In genomic region chr9:24770149-24770940, GRCm38 (mm10) we compare ENCODE assay signal across 10 mouse cellular contexts. TPM values are rescaled to one million over a fixed set of nuclear protein-coding genes. Genes with fewer than 3 reads are reported as not detected.
DNase-seq lines count a peak whose midpoint lies in the region; ATAC-seq and TF ChIP-seq lines count a peak whose summit lies in the region.
"Had no signal": no experiment of that assay in that cellular context is flagged by ENCODE, and none has a peak within 500 bp of the region (broad histone marks: within the 10 kb centered on the region; RNA-seq: fewer than 3 reads in every experiment).

No protein-coding gene starts in this region.

- no peak for ATAC-seq in embryonic facial prominence, embryonic 15.5 days (ENCODE audit: insufficient number of reproducible peaks, low FRiP score, low TSS enrichment, low read depth)
- no peak for ATAC-seq in hindbrain, postnatal 0 days
- no peak for ATAC-seq in neural tube, embryonic 11.5 days (ENCODE audit: insufficient read depth, low FRiP score, low TSS enrichment)

- H3K9ac ChIP-seq in heart, adult 2 months (ENCODE audit: low read depth, low read length): peak overlapping the region; percentile 56
- H3K9ac ChIP-seq in embryonic facial prominence, embryonic 15.5 days: no peak overlapping the region
- no peak overlapping the region for H3K9ac ChIP-seq in hindbrain, postnatal 0 days (replicated peaks; ENCODE audit: low read length)
- H3K9ac ChIP-seq in neural tube, embryonic 11.5 days (ENCODE audit: low read length): no peak overlapping the region

- peak overlapping the region; percentile 93 for H3K27ac ChIP-seq in heart, adult 2 months
- no peak overlapping the region for H3K27ac ChIP-seq in embryonic facial prominence, embryonic 15.5 days (replicated peaks)
- H3K27ac ChIP-seq in hindbrain, postnatal 0 days: no peak overlapping the region
- H3K27ac ChIP-seq in neural tube, embryonic 11.5 days (ENCODE audit: low read depth, low read length): no peak overlapping the region

- peak overlapping the region; percentile 40 for H3K4me2 ChIP-seq in embryonic facial prominence, embryonic 15.5 days (replicated peaks)
- peak overlapping the region; percentile 36; the same call in 1 of the 2 replicates for H3K4me2 ChIP-seq in hindbrain, postnatal 0 days (ENCODE audit: low read depth, low read length)
- peak overlapping the region; percentile 10 for H3K4me2 ChIP-seq in neural tube, embryonic 11.5 days (ENCODE audit: low read depth)

- WGBS in heart, adult 2 months: under 1% methylated on average over 41 of the region's 41 CpGs
- WGBS in embryonic facial prominence, embryonic 15.5 days: under 1% methylated on average over 41 of the region's 41 CpGs
- 2% methylated on average over 41 of the region's 41 CpGs for WGBS in hindbrain, postnatal 0 days
- WGBS in neural tube, embryonic 11.5 days: 1% methylated on average over 41 of the region's 41 CpGs

- no peaks in the 10 kb centered on the region for H3K79me2 ChIP-seq in heart, adult 2 months (replicated peaks; ENCODE audit: control insufficient read depth, insufficient read depth, low read length)

- no peaks in the 10 kb centered on the region; the same call in 1 of the 2 replicates for H3K27me3 ChIP-seq in heart, adult 2 months (ENCODE audit: control insufficient read depth, insufficient read depth, low read length)
- peaks cover 86% of the 10 kb centered on the region for H3K27me3 ChIP-seq in embryonic facial prominence, embryonic 15.5 days
- H3K27me3 ChIP-seq in hindbrain, postnatal 0 days (ENCODE audit: insufficient read depth, low read length): peaks cover 81% of the 10 kb centered on the region
- peaks cover 81% of the 10 kb centered on the region for H3K27me3 ChIP-seq in neural tube, embryonic 11.5 days (ENCODE audit: control insufficient read depth, insufficient read depth, low read length)

- intact Hi-C loops in heart, adult 2 months (cut with DNase I): no loop called here

- peak overlapping the region; percentile 70 for H3K4me3 ChIP-seq in heart, adult 2 months
- H3K4me3 ChIP-seq in embryonic facial prominence, embryonic 15.5 days (replicated peaks): peak overlapping the region; percentile 21
- peak overlapping the region; percentile 18 for H3K4me3 ChIP-seq in hindbrain, postnatal 0 days (ENCODE audit: low read length)
- no peak overlapping the region for H3K4me3 ChIP-seq in neural tube, embryonic 11.5 days (ENCODE audit: low read depth, low read length)

- no peak for TF ChIP-seq EP300 in heart, adult 2 months (IDR thresholded peaks at IDR 0.05; ENCODE audit: insufficient read depth, low read depth, low read length)

- no peak for TF ChIP-seq CTCF in heart, adult 2 months (IDR thresholded peaks at IDR 0.05)
- no peak for TF ChIP-seq CTCF in hindbrain, postnatal 0 days (IDR thresholded peaks at IDR 0.05; ENCODE audit: low read depth)

- TF ChIP-seq POLR2A in heart, adult 2 months (IDR thresholded peaks at IDR 0.05; ENCODE audit: insufficient read depth, low read depth, low read length): no peak

- peak; percentile 45 to 60 for DNase-seq in heart, adult 2 months
- no peak for DNase-seq in heart, adult 9 months (ENCODE audit: low spot score in 2 of 2)
- no peak for DNase-seq in hindbrain, postnatal 0 days (ENCODE audit: low spot score)
- peak; percentile 38 for DNase-seq in neural tube, embryonic 11.5 days (ENCODE audit: low spot score)
- DNase-seq in T-cell, adult 2 months (ENCODE audit: low spot score): no peak
- DNase-seq in lung, postnatal 36 days: no peak
- DNase-seq in frontal cortex, postnatal 10 days (ENCODE audit: low spot score in 2 of 2): no peak
- DNase-seq: kidney, adult 2 months had no signal

- peaks cover 2% of the 10 kb centered on the region; the same call in 1 of the 2 replicates for H3K4me1 ChIP-seq in heart, adult 2 months (ENCODE audit: control insufficient read depth, insufficient read depth, low read length)
- H3K4me1 ChIP-seq in embryonic facial prominence, embryonic 15.5 days: peaks cover 16% of the 10 kb centered on the region
- H3K4me1 ChIP-seq in hindbrain, postnatal 0 days (ENCODE audit: insufficient read depth, low read length): no peaks in the 10 kb centered on the region
- peaks cover 9% of the 10 kb centered on the region for H3K4me1 ChIP-seq in neural tube, embryonic 11.5 days (ENCODE audit: control insufficient read depth, insufficient read depth, low read length)

- peaks cover 18% of the 10 kb centered on the region for H3K36me3 ChIP-seq in heart, adult 2 months (ENCODE audit: control insufficient read depth, insufficient read depth, low read length)
- no peaks in the 10 kb centered on the region for H3K36me3 ChIP-seq in embryonic facial prominence, embryonic 15.5 days
- H3K36me3 ChIP-seq in hindbrain, postnatal 0 days (ENCODE audit: insufficient read depth, low read length): no peaks in the 10 kb centered on the region
- no peaks in the 10 kb centered on the region for H3K36me3 ChIP-seq in neural tube, embryonic 11.5 days (ENCODE audit: control insufficient read depth, insufficient read depth, low read length)
- H3K36me3 ChIP-seq: G1E had no signal

- H3K9me3 ChIP-seq in embryonic facial prominence, embryonic 15.5 days (replicated peaks): no peaks in the 10 kb centered on the region
- no peaks in the 10 kb centered on the region for H3K9me3 ChIP-seq in hindbrain, postnatal 0 days (ENCODE audit: low read length)
- no peaks in the 10 kb centered on the region for H3K9me3 ChIP-seq in neural tube, embryonic 11.5 days (ENCODE audit: control insufficient read depth, low read length)
- H3K9me3 ChIP-seq: G1E had no signal

RNA-seq across cellular contexts. Expression of gene Tbx20, which starts 3.8 kb away (rescaled TPM):
- total RNA-seq in heart, adult 2 months (2021): 10 to 100 TPM; 83.0 to 83.2 TPM
- 33.9 and 45.2 TPM in 2 replicates for polyA plus RNA-seq in heart, adult 2 months (2012; rRNA removed)
- polyA plus RNA-seq in embryonic facial prominence, embryonic 15.5 days (2015; fragmentation: Nextera tagmentation; extraction: Ambion mirVana): 0.14 TPM in 1 of 2 replicates, not detected in the other
- 2.2 and 2.9 TPM in 2 replicates for total RNA-seq in hindbrain, postnatal 0 days (2014; rRNA removed)
- 0.35 and 0.40 TPM in 2 replicates for polyA plus RNA-seq in hindbrain, postnatal 0 days (2015; fragmentation: Nextera tagmentation; extraction: Ambion mirVana)
- 0.29 and 0.31 TPM in 2 replicates for polyA plus RNA-seq in neural tube, embryonic 11.5 days (2014; fragmentation: Nextera tagmentation; extraction: Ambion mirVana)
- polyA plus RNA-seq: G1E had no signal

Comparison
In these comparisons a context has a peak if more than half of its experiments do, and no peak if none do; other contexts are left out.
1. DNase-seq: peak in heart, adult 2 months (2 of 2) and neural tube, embryonic 11.5 days (single experiment); none in heart, adult 9 months (0 of 2), hindbrain, postnatal 0 days (single experiment), T-cell, adult 2 months (single experiment), lung, postnatal 36 days (single experiment) and frontal cortex, postnatal 10 days (0 of 2).
2. RNA of gene Tbx20, which starts 3.8 kb away (polyA plus RNA-seq): 33.9 to 45.2 TPM in heart, adult 2 months; 0.35 to 0.40 TPM in hindbrain, postnatal 0 days, 0.29 to 0.31 TPM in neural tube, embryonic 11.5 days and 0.14 TPM in embryonic facial prominence, embryonic 15.5 days; every median in the first group is over 10 times any median in the second.
3. Peak in every context shown above with its lines, with median percentiles within 50 percentile points of each other: H3K4me2 ChIP-seq.